Mouse (Mus musculus) E14TG2a.4 (cell line): ENCODE data around the gene Apoa4.

ENCODE experiments used
- CTCF ChIP-seq: conservative IDR thresholded peaks from 2 replicates; pipeline ENCODE4 v1.5.1; 2014; ENCODE audit warnings: low read length
- POU5F1 ChIP-seq: IDR thresholded peaks from 2 replicates; pipeline ENCODE4 v1.6.1; 2014; ENCODE audit warnings: low read length, borderline replicate concordance

GRCm38 (mm10) chr9:46228491-46228890 lies 12.0 kb upstream of the Apoa4 start, which contains the start of gene Apoa1:
- TF ChIP-seq CTCF (no peak), POU5F1 (no peak)
